Mouse (Mus musculus) small intestine, adult 2 months (tissue): ENCODE data around the gene Sh3bp4. TPM values are rescaled to one million over a fixed set of nuclear protein-coding genes. Genes with fewer than 3 reads are reported as not detected.

ENCODE experiments used
- H3K27ac ChIP-seq: fragments of 200-500 bp; 2 replicates; pipeline ENCODE4 v1.5.1; 2012; ENCODE audit warnings: low read depth, low read length, control low read depth, inconsistent platforms; ENCODE audit not compliant: insufficient read depth
- H3K27me3 ChIP-seq: fragments of 200-500 bp; 2 replicates; pipeline ENCODE4 v1.6.1; 2012; ENCODE audit warnings: mild to moderate bottlenecking, moderate library complexity, low read length, inconsistent platforms; ENCODE audit not compliant: control insufficient read depth, insufficient read depth
- H3K36me3 ChIP-seq: fragments of 200-500 bp; 2 replicates; pipeline ENCODE4 v1.6.1; 2012; ENCODE audit warnings: mild to moderate bottlenecking, low read length, control low read depth, inconsistent platforms; ENCODE audit not compliant: control insufficient read depth, insufficient read depth
- H3K4me1 ChIP-seq: fragments of 200-500 bp; 2 replicates; pipeline ENCODE4 v1.6.1; 2012; ENCODE audit warnings: low read length, inconsistent platforms, mixed read lengths; ENCODE audit not compliant: control insufficient read depth, insufficient read depth, insufficient read length
- H3K4me3 ChIP-seq: fragments of 200-500 bp; 2 replicates; pipeline ENCODE4 v1.5.1; 2012; ENCODE audit warnings: low read depth, mild to moderate bottlenecking, control low read depth, inconsistent platforms, low read length, moderate library complexity
- CTCF ChIP-seq: fragments of 200-500 bp; IDR thresholded peaks from 2 replicates; pipeline ENCODE4 v1.5.1; 2012; ENCODE audit warnings: low read depth, mild to moderate bottlenecking, control low read depth, inconsistent platforms, low read length, moderate library complexity, mixed read lengths; ENCODE audit not compliant: insufficient replicate concordance, insufficient read length; ENCODE audit errors: extremely low read depth
- POLR2A ChIP-seq: fragments of 200-500 bp; IDR thresholded peaks from 2 replicates; pipeline ENCODE4 v1.6.1; 2012; ENCODE audit warnings: low read depth, mild to moderate bottlenecking, control low read depth, inconsistent platforms, low read length, moderate library complexity
- WGBS: fragments of 180-500 bp; shearing (Covaris S2); methylation state at CpG from one replicate; pipeline ENCODE4 v1.1.7; 2018; 5-methylcytosine and 5-hydroxymethylcytosine counted together
- polyA plus RNA-seq: library from polyadenylated mRNA; depleted of rRNA; stranded (reverse); fragments of >200 nt; gene quantifications from 2 replicates; pipeline ENCODE4 v1.2.3, GENCODE M21; 2012

Sh3bp4 gene
- polyA plus RNA-seq, 1 experiment = 5.5 TPM

DNA sequence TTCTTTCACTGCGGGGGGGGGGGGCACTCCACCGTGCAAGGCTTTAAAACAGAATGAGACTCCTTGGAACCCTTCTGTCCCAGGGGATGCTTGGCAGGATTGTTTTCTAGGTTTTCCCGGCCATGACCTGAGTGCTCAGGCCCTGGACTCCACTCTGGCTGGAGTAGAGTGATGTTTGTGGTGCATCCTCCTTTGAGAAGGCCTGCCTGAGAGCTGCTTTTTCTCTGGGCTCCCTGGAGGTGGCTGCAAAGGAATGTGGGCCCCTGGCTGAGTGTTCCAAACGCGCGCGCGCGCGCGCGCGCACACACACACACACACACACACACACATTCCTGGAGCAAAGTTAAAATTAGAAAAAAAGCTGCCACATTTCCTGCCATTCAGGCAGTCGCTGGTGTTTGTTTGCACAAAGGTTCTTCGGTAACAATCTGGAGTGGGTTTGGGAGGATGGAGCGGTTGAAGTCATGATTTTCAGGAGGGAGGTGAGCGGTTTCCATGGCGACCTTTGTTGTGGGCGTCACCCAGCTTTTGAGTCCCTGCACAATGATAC, 22.3 kb downstream of the Sh3bp4 start:
- TF ChIP-seq CTCF (no peak), POLR2A (no peak)
- H3K4me1 ChIP-seq = peaks cover 32% of the 10 kb centered on the region; the same call in 1 of the 2 replicates
- H3K4me3 ChIP-seq = no peak overlapping the region
- H3K36me3 ChIP-seq = no peaks in the 10 kb centered on the region
- H3K27ac ChIP-seq = no peak overlapping the region
- WGBS = 41% methylated on average over 19 of the region's 19 CpGs
- no peaks in the 10 kb centered on the region for H3K27me3 ChIP-seq

DNA sequence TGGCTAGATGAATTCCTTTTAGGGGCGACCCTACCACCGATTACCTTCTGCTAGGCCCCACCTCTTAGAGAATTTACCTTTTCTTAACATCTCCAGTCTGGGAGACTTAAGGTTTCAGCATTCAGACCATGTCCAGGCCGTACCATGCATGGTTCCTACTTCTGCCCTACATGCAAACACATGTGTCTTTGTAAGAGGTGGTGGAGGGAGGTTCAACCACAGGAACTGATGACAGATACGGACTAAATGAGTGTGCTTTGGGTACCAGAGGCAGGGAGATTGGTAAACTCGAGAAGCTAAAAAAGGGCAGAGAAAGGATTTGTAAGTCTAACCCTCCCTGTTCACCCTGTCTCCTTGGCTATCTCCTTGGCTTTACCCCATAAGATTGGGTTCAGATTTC, 23.5 kb downstream of the Sh3bp4 start:
- TF ChIP-seq CTCF = no peak
- no peak for TF ChIP-seq POLR2A
- WGBS = 74% methylated on average over 5 of the region's 5 CpGs
- H3K36me3 ChIP-seq = no peaks in the 10 kb centered on the region
- H3K4me3 ChIP-seq = no peak overlapping the region
- peaks cover 32% of the 10 kb centered on the region; the same call in 1 of the 2 replicates for H3K4me1 ChIP-seq
- H3K27ac ChIP-seq = no peak overlapping the region
- no peaks in the 10 kb centered on the region for H3K27me3 ChIP-seq

GRCm38 (mm10) chr1:89094416-89094815, 24.2 kb downstream of the Sh3bp4 start:
- TF ChIP-seq CTCF (no peak), POLR2A (no peak)
- H3K27ac ChIP-seq = no peak overlapping the region
- no peaks in the 10 kb centered on the region for H3K36me3 ChIP-seq
- 44% methylated on average over 4 of the region's 4 CpGs for WGBS
- peaks cover 29% of the 10 kb centered on the region; the same call in 1 of the 2 replicates for H3K4me1 ChIP-seq
- H3K4me3 ChIP-seq = no peak overlapping the region
- no peaks in the 10 kb centered on the region for H3K27me3 ChIP-seq

GRCm38 (mm10) chr1:89095642-89096424, 25.6 kb downstream of the Sh3bp4 start:
- no peaks in the 10 kb centered on the region for H3K36me3 ChIP-seq
- no peak overlapping the region for H3K4me3 ChIP-seq
- no peak overlapping the region for H3K27ac ChIP-seq
- H3K4me1 ChIP-seq = peaks cover 20% of the 10 kb centered on the region; the same call in 1 of the 2 replicates
- TF ChIP-seq POLR2A (no peak), CTCF (no peak)
- H3K27me3 ChIP-seq = no peaks in the 10 kb centered on the region
- 69% methylated on average over 14 of the region's 14 CpGs for WGBS

DNA sequence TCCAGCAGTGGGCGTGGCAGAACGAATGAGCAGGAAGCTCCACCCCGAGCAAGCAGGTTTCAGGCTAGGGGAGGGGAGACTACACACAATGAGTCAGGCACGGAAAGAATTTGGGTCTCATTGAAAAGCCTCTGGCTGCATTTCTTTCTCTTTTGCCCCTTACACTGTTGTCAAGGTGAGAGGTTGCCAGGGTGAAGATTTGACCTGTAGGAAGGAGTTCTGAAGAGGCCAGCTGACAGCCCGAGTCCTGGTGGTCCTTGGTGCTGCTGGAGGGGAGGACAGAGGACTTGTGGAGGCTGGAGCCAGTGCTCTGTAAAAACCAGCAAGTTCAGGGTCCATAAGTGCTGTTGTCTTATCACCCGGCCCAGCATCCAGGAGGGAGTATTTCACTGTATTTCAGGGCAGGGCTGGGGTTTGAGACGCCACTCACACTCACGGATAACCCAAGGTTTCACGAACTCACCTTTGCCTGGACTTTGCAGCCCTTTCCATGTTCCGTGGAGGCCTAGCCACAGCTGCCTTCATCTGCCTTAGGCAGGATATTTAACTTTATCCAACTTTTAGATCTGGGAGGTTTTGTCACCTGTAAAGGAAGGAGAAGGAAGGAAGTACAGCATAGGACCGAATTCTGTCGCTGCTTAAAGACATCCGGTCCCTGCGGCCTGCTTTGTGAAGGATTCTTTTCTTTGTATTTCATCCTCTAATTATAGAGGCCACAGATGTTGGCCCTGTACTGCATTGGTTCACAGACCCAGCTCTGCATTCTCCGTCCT, 32.2 kb downstream of the Sh3bp4 start:
- H3K36me3 ChIP-seq = no peaks in the 10 kb centered on the region
- no peak overlapping the region for H3K27ac ChIP-seq
- H3K27me3 ChIP-seq = no peaks in the 10 kb centered on the region
- peaks cover 24% of the 10 kb centered on the region for H3K4me1 ChIP-seq
- 72% methylated on average over 15 of the region's 15 CpGs for WGBS
- no peak for TF ChIP-seq CTCF
- TF ChIP-seq POLR2A = no peak
- no peak overlapping the region for H3K4me3 ChIP-seq

DNA sequence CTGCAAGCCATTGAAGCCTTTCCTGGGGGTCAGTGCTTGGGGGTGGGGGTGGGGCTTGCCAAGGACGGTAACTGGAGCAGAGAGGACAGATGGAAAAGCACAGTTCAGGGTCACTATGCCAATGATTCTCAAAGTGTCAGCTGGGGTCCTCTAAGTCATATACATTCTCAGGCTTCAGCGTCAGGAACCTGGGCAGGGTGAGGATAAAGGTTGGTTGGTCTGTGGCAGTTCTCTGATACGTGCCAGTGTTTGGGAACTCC, 32.7 kb downstream of the Sh3bp4 start:
- TF ChIP-seq CTCF (no peak), POLR2A (no peak)
- Histone ChIP-seq H3K4me1 (peaks cover 29% of the 10 kb centered on the region), H3K27ac (no peak overlapping the region), H3K27me3 (no peaks in the 10 kb centered on the region), H3K4me3 (no peak overlapping the region), H3K36me3 (no peaks in the 10 kb centered on the region)
- 79% methylated on average over 3 of the region's 3 CpGs for WGBS

DNA sequence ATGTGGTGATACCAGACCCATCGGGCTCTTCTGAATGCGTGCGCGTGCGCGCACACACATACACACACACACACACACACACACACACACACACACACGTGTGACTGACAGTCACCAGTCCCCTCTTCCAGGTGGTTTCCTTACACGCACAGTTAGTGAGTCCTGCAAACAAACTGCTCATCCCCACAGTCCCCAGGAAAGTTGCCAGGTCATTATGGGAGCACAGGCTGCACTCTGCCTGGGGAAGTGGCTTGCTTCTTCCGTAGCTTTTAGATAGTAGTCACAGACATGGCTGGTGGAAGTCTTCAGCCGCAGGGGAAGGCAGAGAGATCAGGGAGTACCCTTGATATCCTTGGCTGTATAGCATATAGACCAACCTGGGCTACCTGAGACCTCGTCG, 33.3 kb downstream of the Sh3bp4 start:
- Histone ChIP-seq H3K4me1 (peaks cover 34% of the 10 kb centered on the region), H3K27ac (no peak overlapping the region), H3K36me3 (no peaks in the 10 kb centered on the region), H3K4me3 (no peak overlapping the region), H3K27me3 (no peaks in the 10 kb centered on the region)
- WGBS = 59% methylated on average over 12 of the region's 12 CpGs
- TF ChIP-seq POLR2A = no peak
- no peak for TF ChIP-seq CTCF
